Mouse (Mus musculus) urinary bladder, adult 18-20 months (tissue): ENCODE data around the gene Gm3411.
"Not testable (repeated sequence)": the region's sequence is repeated elsewhere in the genome, so short reads cannot be mapped to it uniquely, and the experiment has no call there.

Source experiments
- DNase-seq, 2 experiments: peaks; one replicate each; pipeline ENCODE4 v3.0.0; 2022; ENCODE audit warnings: low spot score in 2 of 2, mixed read lengths in 2 of 2

Gm3411 gene

DNA sequence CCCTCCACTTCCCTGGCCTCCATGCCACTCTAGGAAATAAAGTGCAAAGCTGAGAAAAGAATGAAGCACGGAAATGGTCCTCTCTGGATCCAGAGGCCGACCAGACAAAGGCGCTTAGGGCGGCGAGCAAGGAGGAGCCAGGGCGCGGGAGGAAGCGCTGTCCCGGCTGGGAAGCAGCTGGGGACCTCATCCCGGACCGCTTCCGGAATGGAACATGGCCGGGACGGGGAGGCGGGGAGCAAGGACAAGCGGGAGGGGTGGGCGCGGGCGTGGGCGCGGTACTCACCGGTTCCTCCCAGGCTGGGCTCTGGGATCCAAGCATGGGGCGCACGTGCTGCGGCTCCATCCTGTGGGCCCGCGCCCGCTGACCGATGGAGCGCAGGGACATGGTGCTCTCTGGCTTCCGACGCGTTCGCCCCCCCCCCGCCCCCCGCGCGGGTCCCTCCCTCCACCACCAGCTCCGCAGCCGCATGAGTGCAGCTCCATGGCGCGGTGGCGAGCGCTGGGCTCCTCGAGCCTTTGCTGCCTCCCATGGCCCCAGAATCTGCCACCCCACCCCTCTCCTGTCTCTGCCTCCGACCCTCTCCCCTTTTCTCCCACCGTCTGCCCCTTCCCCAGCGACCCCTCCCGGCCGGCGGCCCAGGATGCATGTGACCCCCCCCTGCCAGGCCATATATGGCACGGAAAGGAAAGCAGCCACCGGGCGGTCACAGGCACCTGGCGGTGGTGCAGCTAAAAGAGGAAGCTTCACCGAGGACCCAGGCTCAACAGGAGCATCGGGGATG is at the start of gene Gm3411:
Gene Gm3411, minus strand, starts transcription at position 320 of the 785 bp plus-strand sequence.
- peak; percentile 15 to 50 for DNase-seq

DNA sequence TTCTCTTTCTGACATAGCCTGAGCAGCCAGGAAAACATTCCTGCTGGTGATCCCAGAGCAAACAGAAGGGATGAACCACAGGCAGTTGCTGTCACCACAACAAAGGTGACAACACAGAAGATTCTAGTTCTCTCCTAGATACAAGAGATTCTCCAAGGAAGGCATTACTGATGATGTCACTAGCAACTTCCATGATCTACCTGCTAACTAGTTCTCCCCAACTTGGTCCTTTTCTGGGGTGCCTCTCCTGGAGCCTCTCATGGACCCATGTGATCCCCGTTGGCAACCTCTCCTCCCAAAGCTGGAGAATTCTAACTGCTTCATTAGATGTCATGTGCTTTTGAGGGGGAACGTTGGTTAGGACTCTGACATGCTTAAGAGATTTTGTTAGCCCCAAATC is 17.7 kb upstream of the Gm3411 start, which contains the start of gene Gm21103:
Gene Gm21103, minus strand, starts transcription at position 101 of the 400 bp plus-strand sequence.
- not testable (repeated sequence) for DNase-seq

DNA sequence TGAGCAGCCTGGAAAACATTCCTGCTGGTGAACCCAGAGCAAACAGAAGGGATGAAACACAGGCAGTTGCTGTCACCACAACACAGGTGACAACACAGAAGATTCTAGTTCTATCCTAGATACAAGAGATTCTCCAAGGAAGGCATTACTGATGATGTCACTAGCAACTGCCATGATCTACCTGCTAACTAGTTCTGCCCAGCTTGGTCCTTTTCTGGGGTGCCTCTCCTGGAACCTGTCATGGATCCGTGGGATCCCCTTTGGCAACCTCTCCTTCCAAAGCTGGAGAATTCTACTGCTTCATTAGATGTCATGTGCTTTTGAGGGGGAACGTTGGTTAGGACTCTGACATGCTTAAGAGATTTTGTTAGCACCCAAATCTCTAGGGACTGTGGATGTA is 67.9 kb downstream of the Gm3411 start, which contains the start of gene Gm21560:
Gene Gm21560, minus strand, starts transcription at position 101 of the 400 bp plus-strand sequence.
- DNase-seq = not testable (repeated sequence)
